Mouse (Mus musculus) embryonic fibroblast, embryonic 13.5 days (primary cell): Measurements from ENCODE around the gene Gtf3c4. TPM values are rescaled to one million over a fixed set of nuclear protein-coding genes. Genes with fewer than 3 reads are reported as not detected.
A peak's percentile ranks its signal among the peaks of the same experiment; 100 is the strongest.

Experiments
- H3K27ac ChIP-seq: 2 replicates; pipeline ENCODE4 v1.5.1; 2012; ENCODE audit warnings: low read length, control low read depth, inconsistent platforms; ENCODE audit not compliant: insufficient read depth
- H3K4me1 ChIP-seq: 2 replicates; pipeline ENCODE4 v1.6.1; 2011; ENCODE audit warnings: low read length; ENCODE audit not compliant: control insufficient read depth, insufficient read depth
- H3K4me3 ChIP-seq: 2 replicates; pipeline ENCODE4 v1.5.1; 2011; ENCODE audit warnings: mild to moderate bottlenecking, control low read depth, low read length; ENCODE audit not compliant: insufficient read depth
- CTCF ChIP-seq: IDR thresholded peaks from 2 replicates; pipeline ENCODE4 v1.5.1; 2011; ENCODE audit warnings: mild to moderate bottlenecking, control low read depth, low read length, moderate library complexity, borderline replicate concordance; ENCODE audit not compliant: insufficient read depth
- POLR2A ChIP-seq: IDR thresholded peaks from 2 replicates; pipeline ENCODE4 v1.6.1; 2011; ENCODE audit warnings: low read depth, mild to moderate bottlenecking, control low read depth, low read length, moderate library complexity
- polyA plus RNA-seq: library from polyadenylated mRNA; stranded (reverse); fragments of >200 nt; gene quantifications from 2 replicates; pipeline ENCODE4 v1.2.4, GENCODE M21; 2011; ENCODE audit warnings: low read depth; ENCODE audit not compliant: missing spikeins, insufficient read length

Gtf3c4 gene
- polyA plus RNA-seq, 1 experiment, result 27.0 TPM

DNA sequence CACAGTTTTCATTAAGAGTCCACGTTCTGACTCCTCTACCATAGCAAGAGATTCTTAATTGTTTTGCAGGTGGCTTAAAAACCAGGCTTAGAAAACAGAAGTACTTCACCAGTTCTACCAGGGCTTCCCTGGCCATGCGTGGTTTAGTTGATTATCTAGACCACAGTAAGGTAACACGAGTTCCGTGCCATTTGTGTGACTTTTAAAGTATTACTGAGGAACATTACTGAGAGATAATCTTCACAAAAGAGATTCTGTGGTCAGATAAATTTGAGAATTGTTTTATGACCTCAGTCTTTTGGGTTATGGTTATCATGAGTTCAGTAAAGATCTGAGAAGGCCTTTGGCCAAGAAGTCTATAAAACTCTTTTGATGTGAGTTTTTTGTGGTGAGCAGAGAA lies 19.1 kb upstream of the Gtf3c4 start:
- no peak overlapping the region for H3K27ac ChIP-seq
- TF ChIP-seq CTCF (no peak), POLR2A (no peak)
- no peaks in the 10 kb centered on the region for H3K4me1 ChIP-seq
- H3K4me3 ChIP-seq, result no peak overlapping the region

DNA sequence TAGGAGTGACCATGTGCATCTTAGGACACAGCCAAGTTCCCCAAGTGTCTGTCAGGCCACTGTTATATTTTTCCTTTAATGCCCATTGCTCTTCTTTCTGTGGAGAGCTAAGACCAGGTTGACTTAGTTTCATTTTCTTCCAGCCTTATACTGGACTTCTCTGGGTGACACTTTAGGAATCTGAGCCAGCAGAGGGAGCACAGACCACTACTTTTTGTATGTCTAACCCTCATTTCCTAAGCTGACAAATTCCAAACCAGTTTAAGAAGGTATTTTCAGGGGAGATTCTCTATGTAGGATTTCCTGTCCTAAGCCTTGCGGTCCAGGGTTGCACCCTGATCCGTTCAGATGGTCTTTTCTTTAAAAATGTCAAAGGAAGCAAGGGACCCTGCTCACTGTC lies 15.6 kb upstream of the Gtf3c4 start:
- Histone ChIP-seq H3K4me1 (no peaks in the 10 kb centered on the region), H3K4me3 (no peak overlapping the region), H3K27ac (no peak overlapping the region)
- TF ChIP-seq CTCF, result no peak
- no peak for TF ChIP-seq POLR2A

DNA sequence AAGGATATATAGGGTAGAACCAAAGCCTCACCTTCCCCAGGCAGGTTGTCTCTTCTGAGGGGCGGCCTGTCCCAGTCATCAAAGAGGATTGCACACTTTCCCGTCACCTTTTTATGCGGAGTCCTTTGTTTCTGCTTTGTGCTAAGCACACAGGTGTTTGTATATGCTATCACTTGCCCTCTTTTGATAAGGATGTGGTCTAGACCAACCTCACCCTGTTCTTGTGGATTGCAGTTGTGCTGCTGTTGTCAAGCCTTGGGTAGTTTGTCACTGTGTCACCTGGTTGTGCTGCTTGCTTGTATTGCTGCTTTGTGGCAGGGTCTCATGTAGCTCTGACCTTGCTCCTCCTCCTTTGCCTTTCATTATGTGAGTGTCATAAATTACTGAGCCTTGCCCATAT lies 12.4 kb upstream of the Gtf3c4 start:
- no peak for TF ChIP-seq CTCF
- TF ChIP-seq POLR2A, result no peak

DNA sequence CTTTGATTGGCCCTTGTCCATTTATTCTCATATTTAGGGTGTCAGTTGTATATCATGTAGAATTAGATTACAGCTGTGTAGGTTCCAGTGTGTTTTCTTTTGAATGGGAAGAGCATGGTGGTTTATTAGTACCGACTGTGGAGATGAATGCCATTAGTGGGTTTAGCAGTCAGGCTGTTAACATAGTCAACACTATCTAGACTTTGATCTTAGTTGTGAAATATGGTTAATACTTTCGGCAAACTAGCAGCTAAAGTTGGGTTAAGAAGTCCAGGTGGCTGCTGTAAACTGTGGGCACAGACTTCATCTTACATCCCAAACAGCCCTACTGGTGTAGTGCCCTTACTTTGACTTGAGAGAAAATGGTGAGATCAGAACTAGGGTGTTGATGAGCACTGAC lies 8.7 kb upstream of the Gtf3c4 start:
- Histone ChIP-seq H3K27ac (no peak overlapping the region), H3K4me3 (no peak overlapping the region), H3K4me1 (no peaks in the 10 kb centered on the region)
- TF ChIP-seq CTCF (no peak), POLR2A (no peak)

More for the DNA sequence above, 12.4 kb upstream of the Gtf3c4 start:
- Histone ChIP-seq H3K4me1 (no peaks in the 10 kb centered on the region), H3K27ac (no peak overlapping the region), H3K4me3 (no peak overlapping the region)

DNA sequence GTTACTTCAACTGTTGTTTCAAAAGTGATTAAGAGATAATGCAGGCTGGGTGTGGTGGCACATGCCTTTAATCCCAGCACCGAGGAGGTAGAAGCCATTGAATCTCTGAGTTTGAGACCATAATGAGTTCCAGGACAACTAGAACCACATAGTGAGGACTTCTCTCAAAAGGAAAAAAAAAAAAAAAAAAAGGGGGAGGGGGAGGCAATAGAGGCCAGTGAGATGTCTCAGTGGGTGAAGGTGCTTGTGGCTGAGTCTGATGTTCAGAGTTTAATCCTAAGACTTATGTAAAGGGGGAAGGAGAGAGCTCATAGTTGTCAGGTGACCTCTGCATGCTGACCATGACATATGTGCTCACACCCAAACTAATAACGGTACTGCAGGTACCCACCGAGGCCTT lies 1.9 kb upstream of the Gtf3c4 start:
- no peak for TF ChIP-seq POLR2A
- TF ChIP-seq CTCF, result no peak
- H3K4me1 ChIP-seq, result peaks cover 3% of the 10 kb centered on the region; the same call in 1 of the 2 replicates
- H3K27ac ChIP-seq, result no peak overlapping the region
- H3K4me3 ChIP-seq, result peak overlapping the region; percentile 74

DNA sequence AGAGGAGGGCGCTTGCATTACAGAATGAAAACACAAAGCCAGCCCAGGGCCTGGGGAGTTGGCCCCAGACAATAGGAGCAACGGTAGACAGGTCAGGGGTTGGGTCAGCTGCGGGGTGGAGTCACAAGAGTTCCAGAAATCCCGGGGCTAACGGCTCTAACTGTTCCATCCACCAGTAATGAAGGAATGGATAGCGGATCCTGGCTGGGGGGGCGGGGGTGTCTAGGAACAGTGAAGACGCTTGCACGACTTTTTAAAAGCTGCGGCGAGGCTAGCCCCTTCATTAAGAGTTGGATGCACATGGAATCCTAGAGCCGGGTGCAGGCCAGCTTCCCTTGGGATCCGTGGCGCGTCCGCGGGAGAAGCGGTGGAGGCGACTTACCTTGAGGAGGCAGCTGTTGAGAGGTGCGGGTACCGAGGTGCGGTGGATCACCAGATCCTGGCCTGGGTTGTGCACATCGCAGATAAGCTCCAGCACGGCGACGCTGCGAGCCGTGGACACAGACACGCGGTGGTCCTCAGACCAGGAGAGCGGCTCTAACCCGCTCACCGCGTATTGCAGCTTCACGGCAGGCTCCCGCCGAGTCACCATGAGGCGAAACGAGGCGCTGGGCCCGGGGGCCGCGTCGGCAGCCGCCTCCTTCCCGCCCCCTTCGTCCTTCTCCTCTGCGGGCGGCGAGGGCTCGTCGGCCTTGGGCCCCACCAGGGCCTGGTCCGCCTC lies 499 bp downstream of the Gtf3c4 start:
- Histone ChIP-seq H3K4me3 (peak overlapping the region; percentile 74), H3K27ac (peak overlapping the region; percentile 94), H3K4me1 (peaks cover 5% of the 10 kb centered on the region; the same call in 1 of the 2 replicates)
- TF ChIP-seq CTCF (no peak), POLR2A (no peak)

DNA sequence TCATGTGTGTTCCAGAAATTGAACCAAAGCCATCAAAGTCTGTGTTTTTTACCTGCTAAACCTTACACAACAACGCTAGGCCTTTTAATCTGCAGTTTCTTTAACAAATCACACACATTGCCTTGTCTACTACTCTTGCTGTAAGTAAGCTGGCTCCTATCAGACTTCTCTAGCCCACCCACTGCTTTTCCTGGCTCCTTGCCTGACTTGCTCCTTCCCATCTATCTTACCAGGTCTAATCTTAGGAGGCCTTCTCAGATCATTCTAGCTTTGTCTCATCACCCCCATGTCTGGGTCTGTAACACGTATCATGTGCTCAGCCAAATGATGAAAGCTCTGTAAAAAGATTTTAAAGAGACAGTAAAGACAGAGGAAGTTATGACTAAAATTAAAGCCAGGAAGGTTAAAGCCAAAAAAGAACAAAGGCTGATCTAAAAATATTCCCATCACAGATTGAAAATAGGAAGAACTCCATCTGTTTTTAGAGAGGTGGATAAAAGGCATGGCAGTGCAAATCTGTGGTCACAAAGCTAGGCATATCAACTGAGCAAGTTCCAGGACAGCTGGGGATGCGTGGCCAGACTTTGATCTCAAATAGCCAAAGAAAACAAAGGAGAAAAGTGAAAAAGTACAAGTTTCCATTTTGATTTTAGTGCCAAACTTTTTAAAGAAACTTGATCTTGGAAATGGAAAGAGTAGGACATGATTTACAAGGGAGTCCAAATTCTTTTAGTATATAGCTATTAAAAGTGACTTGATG lies 3.8 kb downstream of the Gtf3c4 start:
- Histone ChIP-seq H3K27ac (peak overlapping the region; percentile 58; the same call in 1 of the 2 replicates), H3K4me3 (no peak overlapping the region), H3K4me1 (peaks cover 2% of the 10 kb centered on the region; the same call in 1 of the 2 replicates)
- TF ChIP-seq CTCF, result no peak
- no peak for TF ChIP-seq POLR2A

DNA sequence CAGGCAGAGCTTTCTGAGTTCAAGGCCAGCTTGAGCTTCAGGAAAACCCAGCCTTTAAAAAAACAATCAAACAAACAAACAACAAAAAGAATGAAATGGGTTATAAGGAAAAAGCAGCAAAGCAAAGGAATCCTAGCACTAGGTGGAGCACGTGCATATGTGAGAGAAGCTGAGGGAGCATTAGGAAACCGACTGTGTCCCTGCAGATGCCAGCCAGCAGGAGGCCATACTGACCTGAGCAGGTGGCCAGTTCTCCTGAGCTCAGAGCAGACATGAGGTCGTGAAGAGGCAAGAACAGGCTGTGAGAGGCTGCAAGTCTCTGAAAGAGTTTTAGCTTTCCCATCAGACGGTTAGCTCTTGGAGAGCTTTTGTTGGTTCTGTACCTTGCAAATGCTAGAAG lies 10.9 kb downstream of the Gtf3c4 start:
- no peak overlapping the region for H3K27ac ChIP-seq
- H3K4me1 ChIP-seq, result no peaks in the 10 kb centered on the region
- H3K4me3 ChIP-seq, result no peak overlapping the region
- TF ChIP-seq POLR2A (no peak), CTCF (peak; percentile 61; the same call in 1 of the 2 replicates)

DNA sequence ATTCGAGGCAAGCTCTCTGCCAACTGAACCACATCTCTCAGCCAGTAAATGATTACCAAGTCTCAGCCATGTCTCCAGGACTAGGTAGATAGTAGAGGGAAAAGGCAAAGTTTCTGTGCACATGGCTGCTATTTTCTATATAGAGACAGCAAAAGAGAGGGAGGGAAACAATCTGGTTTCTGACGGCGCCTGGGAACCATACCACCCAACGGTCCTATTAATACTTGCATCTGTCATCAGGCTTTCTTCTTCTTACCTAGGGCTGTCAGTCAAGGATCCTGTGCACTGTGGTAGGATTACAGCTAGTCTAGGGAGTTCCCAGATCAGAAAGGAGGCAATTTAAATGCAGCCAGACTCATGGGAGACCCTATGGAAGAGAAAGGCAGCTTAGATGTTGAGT lies 21.3 kb downstream of the Gtf3c4 start:
- Histone ChIP-seq H3K27ac (no peak overlapping the region), H3K4me3 (no peak overlapping the region), H3K4me1 (no peaks in the 10 kb centered on the region)
- no peak for TF ChIP-seq POLR2A
- no peak for TF ChIP-seq CTCF
